9 mouse cellular contexts compared by ENCODE assay signal in genomic region chr11:36221271-36221975, GRCm38 (mm10).
A peak's percentile ranks its signal among the peaks of the same experiment; 100 is the strongest.
DNase-seq lines count a peak whose midpoint lies in the region; ATAC-seq and TF ChIP-seq lines count a peak whose summit lies in the region.
"Had no signal": no experiment of that assay in that cellular context is flagged by ENCODE, and none has a peak within 500 bp of the region (broad histone marks: within the 10 kb centered on the region; RNA-seq: fewer than 3 reads in every experiment).

No protein-coding gene starts in this region.

- no peaks in the 10 kb centered on the region for H3K27me3 ChIP-seq in forebrain, embryonic 15.5 days
- H3K27me3 ChIP-seq in liver, postnatal 0 days (ENCODE audit: insufficient read depth, low read length), result no peaks in the 10 kb centered on the region

- peak; percentile 93 for DNase-seq in MN1 (ENCODE audit: low spot score)
- peak; percentile 86 to 89 for DNase-seq in cerebellum, adult 18-20 months
- peak; percentile 76 to 84 for DNase-seq in heart, postnatal 14 days
- peak; percentile 77 to 86 for DNase-seq in kidney, postnatal 36 days
- DNase-seq in liver, postnatal 0 days, result peak; percentile 71
- peak; percentile 42 for DNase-seq in ovary, postnatal 10 days (ENCODE audit: low spot score)
- DNase-seq in urinary bladder, postnatal 36 days (ENCODE audit: low spot score in 2 of 2), result peak; percentile 70 to 77

- 0 out of 2 replicates have a peak overlapping the region, but pooled peaks have one; percentile 13 for H3K9ac ChIP-seq in forebrain, embryonic 15.5 days (replicated peaks)
- no peak overlapping the region for H3K9ac ChIP-seq in liver, postnatal 0 days (replicated peaks)

- H3K36me3 ChIP-seq in forebrain, embryonic 15.5 days, result no peaks in the 10 kb centered on the region
- no peaks in the 10 kb centered on the region for H3K36me3 ChIP-seq in liver, postnatal 0 days (replicated peaks; ENCODE audit: insufficient read depth, low read length)

- TF ChIP-seq EP300 in liver, postnatal 0 days (IDR thresholded peaks at IDR 0.05; ENCODE audit: low read depth), result no peak

- peak overlapping the region; percentile 25; the same call in 1 of the 2 replicates for H3K27ac ChIP-seq in forebrain, embryonic 15.5 days (replicated peaks)
- no peak overlapping the region for H3K27ac ChIP-seq in liver, postnatal 0 days (ENCODE audit: low read depth)

- WGBS in forebrain, embryonic 15.5 days, result 7% methylated on average over 10 of the region's 10 CpGs
- WGBS in liver, postnatal 0 days (ENCODE audit: insufficient replicate concordance), result 15% methylated on average over 10 of the region's 10 CpGs

- no peaks in the 10 kb centered on the region for H3K9me3 ChIP-seq in forebrain, embryonic 15.5 days
- no peaks in the 10 kb centered on the region for H3K9me3 ChIP-seq in liver, postnatal 0 days (ENCODE audit: low read length)

- TF ChIP-seq CTCF in liver, postnatal 0 days (IDR thresholded peaks at IDR 0.05; ENCODE audit: low read depth), result peak; percentile 79

- intact Hi-C loops in heart, postnatal 14 days (cut with DNase I), result loop anchor here (2.0 to 5.0 kb wide), 3 partner anchors 174 to 961 kb away; no protein-coding TSS in a partner anchor

- H3K4me3 ChIP-seq in forebrain, embryonic 15.5 days, result peak overlapping the region; percentile 24
- no peak overlapping the region for H3K4me3 ChIP-seq in liver, postnatal 0 days (ENCODE audit: low read depth, low read length)
- H3K4me3 ChIP-seq: erythroblast, embryonic 14.5 days had no signal

- peak overlapping the region; percentile 38 for H3K4me2 ChIP-seq in forebrain, embryonic 15.5 days (replicated peaks)
- H3K4me2 ChIP-seq in liver, postnatal 0 days (ENCODE audit: low read depth, low read length), result no peak overlapping the region

- H3K4me1 ChIP-seq in forebrain, embryonic 15.5 days, result peaks cover 31% of the 10 kb centered on the region
- no peaks in the 10 kb centered on the region for H3K4me1 ChIP-seq in liver, postnatal 0 days (ENCODE audit: insufficient read depth)

- peak; percentile 74 for ATAC-seq in forebrain, embryonic 15.5 days (replicated peaks)
- no peak for ATAC-seq in liver, postnatal 0 days

Comparison
In these comparisons a context has a peak if more than half of its experiments do, and no peak if none do; other contexts are left out.
1. DNase-seq: peak in every context shown above with its lines; median percentile 93 in MN1; 88 in cerebellum, adult 18-20 months; 82 in kidney, postnatal 36 days; 80 in heart, postnatal 14 days; 74 in urinary bladder, postnatal 36 days; 71 in liver, postnatal 0 days; 42 in ovary, postnatal 10 days.